Mouse (Mus musculus): Measurements from ENCODE around the gene Sorcs3.

Sorcs3 gene

DNA sequence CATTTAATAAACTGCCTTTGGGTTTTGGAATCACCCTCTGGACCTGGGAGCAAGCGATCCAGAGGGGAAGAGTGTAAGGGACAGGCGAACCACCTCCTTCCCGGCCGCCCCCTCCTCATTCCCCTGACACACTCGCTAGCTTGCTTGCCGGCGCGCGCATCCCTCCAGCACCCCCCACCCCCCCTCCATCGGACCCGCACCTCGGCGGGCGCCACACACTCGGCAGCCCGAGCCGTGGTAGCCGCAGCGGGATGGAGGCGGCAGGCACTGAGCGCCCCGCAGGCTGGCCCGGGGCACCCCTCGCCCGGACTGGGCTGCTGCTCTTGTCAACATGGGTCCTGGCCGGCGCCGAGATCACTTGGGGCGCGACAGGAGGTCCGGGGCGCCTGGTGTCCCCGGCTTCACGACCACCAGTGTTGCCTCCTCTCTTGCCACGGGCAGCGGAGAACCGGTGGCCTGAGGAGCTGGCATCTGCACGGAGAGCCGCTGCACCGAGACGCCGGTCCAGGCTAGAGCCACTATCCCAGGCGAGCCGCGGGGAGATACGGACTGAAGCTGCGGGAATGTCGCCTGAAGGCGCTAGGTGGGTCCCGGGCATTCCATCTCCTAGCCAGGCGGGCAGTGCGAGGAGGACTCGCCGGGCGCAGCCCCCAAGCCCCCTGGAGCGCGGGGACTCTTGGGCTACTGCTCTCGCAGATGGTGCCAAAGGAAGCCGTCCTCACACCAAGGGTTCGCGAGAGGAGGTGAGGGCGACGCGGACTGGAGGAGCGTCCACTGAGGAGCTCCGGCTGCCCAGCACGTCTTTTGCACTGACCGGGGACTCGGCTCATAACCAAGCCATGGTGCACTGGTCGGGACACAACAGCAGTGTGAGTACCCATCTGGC is at the start of gene Sorcs3:
Gene Sorcs3, plus strand, starts transcription at position 97 of the 886 bp plus-strand sequence.
- CTCF ChIA-PET, result no interaction called here

GRCm38 (mm10) chr19:48165341-48165740 is 40.5 kb upstream of the Sorcs3 start:
- CTCF ChIA-PET, result no interaction called here

DNA sequence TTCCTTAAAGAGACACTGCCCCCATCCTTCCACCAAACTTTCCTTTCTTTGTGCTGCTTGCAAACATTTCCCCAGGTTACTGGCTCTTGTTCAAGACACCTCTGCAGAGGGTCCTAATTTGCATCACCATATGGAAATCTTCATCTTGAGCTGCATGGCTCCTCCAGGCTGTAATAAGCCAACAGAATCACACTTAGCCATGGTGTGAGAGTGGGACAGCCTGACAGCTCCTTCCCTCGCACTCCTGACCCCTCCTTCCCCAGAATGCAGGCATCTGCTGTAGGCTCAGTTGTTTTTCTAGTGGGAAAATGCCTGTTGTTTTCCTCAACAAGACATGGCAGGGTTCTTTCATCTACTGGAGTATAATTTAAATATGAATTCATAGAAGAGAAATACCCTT is 38.7 kb upstream of the Sorcs3 start:
- CTCF ChIA-PET, result no interaction called here

DNA sequence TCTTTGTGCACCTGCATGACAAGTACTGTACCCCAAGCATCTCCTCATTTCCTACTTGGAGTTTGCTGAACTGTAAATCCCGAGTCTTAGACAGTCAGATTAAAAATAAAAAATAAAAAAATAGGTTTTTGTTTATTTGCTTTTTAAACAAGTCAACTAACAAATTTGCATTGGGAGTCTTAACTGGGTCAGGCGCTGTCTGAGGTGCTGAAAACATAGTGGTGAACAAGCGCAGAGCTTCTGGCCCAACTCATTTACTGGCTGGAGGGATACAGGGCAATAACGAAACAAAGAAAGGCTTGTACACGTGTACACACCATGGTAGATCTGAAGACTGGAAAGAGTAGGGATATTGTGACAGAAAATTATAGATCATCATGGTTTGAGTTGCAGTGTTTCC is 37.5 kb upstream of the Sorcs3 start:
- CTCF ChIA-PET, result no interaction called here

DNA sequence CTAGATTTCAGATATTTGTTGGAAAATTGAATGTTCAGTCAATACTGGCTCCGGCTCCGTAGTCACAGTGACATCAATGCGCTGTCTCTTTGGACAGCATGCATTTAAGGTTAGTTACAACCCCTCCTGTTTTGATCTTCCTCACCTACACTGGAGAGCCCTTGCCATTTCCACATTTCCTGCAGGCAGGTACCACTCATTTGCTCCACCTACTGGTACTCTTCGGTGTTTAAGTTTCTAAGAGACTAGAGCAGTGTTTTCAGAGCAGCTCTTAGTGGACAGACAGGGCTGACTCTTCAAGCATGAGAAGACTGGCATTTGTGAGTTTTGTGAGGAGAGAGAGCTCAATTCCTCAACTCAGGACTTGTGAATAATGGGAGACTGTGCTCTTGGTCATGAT is 31.1 kb upstream of the Sorcs3 start:
- CTCF ChIA-PET, result no interaction called here

- CTCF ChIA-PET, result no interaction called here
Observed at GRCm38 (mm10) chr19:48203928-48204470, 1.8 kb upstream of the Sorcs3 start.

DNA sequence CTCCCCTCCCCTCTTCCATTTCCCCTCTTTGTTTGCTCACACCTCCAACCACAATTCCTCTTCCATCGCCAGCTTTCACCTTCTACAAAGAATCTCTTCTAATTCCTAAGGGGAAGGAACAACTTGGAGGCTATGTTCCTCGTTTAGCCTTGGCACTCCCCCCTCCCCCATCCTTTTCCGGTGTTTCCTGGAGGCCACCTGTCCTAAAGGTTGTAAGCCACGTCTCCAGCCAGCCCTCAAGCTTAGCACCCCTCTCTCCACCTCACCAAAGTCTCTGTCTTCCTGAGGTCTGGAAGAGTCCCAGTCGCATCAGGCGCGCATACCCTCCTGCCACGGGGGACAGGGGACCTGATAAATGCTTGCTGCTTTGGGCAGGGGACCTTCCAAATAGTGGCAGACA is 1.3 kb upstream of the Sorcs3 start:
- CTCF ChIA-PET, result no interaction called here

DNA sequence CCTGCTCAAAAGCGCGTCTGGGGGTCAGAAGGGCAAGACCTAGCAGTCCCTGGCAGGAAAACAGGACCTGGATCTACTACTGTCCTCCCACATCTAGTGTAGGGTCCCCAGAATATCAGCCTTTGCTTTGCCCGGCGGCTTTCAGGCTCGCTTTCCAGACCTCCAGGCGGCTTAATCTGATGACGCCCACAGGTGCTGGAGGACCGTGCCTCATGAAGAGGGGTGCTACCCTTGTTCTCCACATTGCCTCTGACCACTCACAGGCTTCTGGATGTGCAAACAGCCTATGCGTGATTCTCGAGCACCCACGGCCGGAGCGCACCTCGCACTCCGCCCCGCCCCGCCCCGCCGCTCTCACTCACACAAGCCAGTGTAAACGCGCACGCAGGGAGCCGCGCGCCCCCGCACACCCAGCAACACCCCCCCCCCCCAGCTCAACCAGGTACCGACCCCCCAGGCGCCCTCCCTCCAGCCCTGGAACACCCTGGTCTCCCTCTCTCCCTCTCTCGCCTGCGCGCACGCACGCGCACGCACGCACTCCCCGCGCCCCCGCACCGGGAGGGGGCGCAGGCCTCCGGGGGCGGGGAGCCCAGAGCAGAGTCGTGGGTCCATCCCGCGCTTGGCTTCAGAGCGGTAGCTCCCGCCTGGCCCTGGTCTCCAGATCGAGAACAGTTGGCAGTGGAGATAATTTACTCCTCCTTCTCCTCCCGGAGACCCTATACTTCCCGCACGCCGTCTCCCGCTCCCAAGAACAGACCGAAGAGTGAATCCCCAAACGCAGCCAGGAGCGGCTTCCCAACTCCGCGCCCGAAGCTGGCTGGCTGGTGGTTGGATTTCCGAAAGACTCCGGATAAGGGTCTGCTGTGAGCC is 698 bp upstream of the Sorcs3 start:
- CTCF ChIA-PET, result no interaction called here

DNA sequence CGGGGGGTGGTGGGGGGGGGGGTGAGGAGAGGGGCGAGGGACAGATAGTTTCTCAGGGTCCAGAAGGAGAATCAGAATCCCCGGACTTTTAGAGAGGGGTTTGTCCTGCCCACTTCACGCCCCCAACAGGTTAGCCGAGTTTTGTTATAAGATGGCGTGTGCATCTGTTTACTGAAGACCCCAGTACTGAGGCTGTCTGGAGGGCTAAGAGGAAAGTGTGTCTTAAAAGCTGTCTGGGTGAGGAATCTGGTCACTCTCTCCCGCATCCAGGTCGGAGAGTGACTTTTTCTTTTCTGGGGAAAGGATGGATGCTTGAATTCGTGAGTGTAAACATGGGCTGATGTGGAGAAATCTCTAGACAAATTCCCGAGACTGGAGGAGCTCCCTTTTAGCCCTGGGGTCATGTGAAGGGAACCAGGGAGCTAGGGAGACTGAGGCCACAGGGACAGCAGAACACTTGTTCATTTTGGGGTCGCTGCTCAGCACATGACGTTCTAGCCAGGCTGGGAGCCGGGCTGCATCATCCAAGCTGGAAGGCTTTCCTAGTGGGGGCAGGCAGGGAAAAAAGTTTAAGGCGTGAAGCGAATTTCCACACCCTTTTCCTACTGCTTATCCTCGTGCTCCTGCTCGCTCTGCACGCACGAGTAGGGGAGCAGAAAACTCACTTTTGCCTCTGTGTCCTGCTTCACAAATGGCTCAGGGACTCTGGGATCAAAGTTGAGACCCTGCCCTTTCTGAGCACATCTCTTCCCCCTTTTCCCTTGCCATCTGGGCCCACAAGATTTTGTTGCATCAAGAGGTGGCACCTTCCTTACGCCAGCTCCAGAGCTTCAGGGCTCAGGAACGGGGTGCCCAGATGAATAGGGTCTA is 1.3 kb downstream of the Sorcs3 start:
- CTCF ChIA-PET, result no interaction called here

DNA sequence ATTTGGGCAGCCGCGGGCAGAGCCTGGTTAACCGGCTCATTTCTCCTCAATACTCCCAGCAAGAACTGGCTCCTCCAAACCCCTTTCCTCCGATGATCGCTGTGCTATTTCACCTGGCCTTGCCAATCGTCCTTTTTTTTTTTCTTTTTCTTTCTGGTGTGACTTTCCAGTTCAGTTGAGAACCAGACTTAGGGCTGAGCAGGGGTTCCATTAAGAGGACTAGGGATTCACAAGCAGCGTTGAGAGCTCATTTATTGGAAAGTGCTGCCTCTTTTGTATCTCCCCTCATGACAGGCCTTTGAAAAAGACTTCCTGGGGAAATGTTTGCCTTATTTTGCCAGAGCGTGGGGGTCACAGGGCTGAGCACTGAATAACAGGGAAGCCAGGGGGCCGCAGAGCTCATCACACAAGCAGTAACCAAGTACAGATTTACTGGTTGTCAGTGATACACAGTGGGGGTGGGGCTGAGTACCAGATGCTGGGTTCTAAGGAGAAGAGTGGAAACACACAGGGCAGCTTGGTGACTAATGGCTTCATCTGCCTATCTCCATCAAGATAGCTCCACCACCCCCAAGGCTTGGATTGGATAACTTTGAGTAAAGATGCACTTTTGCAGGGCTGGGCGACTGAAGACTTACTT is 2.0 kb downstream of the Sorcs3 start:
- CTCF ChIA-PET, result no interaction called here

DNA sequence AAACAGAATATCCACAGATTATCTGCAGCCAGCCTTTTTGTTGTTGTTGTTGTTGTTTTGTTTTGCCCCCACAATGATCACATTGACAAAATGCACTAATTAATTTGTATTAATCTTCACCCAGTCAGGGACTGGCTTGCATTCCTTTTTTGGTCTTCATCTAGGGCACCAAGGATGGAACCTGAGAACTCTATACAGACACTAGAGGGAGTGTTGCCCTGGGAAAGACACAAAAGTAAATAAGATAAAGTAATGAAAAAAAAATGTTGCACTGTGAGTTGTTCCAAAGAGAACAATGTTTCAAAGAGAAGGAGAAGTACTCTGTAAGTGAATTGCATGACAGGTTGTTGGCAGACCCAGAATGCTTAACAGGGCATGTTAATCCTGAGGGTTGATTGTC is 9.6 kb downstream of the Sorcs3 start:
- CTCF ChIA-PET, result no interaction called here

DNA sequence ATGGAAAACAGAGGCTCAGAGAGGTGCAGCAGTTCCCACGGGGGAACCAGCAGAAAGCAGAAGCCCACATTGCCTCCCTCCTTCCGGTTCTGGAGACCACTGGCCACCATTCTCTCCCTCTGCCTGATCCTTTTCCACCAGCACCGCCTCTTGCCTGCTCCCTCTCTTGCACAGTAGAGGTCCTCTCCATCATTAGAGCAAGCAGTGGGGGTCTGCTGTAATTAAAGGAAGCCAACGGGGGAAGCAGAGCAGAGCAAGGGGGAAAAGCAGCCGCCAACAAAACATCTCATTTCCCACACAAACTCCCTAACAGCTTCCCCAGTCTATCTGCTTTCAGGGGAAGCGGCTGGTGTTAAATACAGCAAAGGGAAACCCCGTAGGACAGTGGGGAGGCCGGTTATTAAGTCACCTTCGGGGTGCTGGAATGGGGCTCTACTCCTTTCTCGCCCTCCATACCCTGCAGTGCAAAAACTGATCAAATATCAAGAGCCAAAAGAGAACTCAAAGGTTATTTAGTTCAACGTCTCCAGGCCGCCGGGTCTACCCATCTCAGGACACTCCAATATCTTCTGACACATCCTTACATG is 32.1 kb downstream of the Sorcs3 start:
- CTCF ChIA-PET, result no interaction called here

- CTCF ChIA-PET, result no interaction called here
Observed at GRCm38 (mm10) chr19:48238391-48238790, 32.6 kb downstream of the Sorcs3 start.

DNA sequence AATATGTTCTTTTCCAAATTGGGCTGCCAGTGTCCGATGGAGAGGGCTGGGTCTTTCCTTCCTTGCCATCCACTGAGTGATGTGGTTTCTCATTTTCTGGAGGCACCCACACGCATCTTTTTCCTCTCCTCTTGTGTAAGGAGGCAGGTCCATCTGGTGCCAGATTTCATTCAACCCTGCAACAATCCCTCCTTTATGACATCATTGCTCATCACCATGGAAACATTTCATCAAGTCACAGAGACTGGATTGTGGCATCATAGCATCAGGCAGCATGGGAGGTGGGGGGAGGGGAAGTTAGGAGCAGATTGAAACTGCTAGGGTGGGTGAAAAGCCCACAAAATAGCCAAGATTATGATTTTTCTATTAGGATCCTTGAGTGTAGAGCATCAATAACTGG is 35.1 kb downstream of the Sorcs3 start:
- CTCF ChIA-PET, result no interaction called here

GRCm38 (mm10) chr19:48244036-48244435 is 38.2 kb downstream of the Sorcs3 start:
- CTCF ChIA-PET, result no interaction called here

GRCm38 (mm10) chr19:48259223-48259622 is 53.4 kb downstream of the Sorcs3 start:
- CTCF ChIA-PET, result no interaction called here

DNA sequence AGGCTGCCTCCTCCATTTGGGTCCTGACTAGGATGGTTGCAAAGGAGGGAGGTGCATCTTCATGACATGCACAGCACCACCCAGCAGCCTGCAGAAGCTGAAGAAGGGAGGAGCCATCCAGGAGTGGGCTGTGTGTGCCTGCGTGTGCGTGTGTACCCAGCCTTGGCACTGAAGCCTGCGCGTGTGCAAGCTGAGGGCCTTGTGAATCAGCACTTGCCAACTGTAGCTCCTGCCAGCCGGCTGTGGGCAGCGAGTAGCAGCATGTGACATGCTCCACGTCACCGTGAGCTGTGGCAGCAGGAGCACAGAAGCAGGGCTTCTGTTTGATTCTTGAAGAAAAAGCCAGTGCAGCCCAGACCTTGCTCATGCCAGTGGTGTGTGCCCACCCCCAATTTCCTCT is 54.8 kb downstream of the Sorcs3 start:
- CTCF ChIA-PET, result no interaction called here

DNA sequence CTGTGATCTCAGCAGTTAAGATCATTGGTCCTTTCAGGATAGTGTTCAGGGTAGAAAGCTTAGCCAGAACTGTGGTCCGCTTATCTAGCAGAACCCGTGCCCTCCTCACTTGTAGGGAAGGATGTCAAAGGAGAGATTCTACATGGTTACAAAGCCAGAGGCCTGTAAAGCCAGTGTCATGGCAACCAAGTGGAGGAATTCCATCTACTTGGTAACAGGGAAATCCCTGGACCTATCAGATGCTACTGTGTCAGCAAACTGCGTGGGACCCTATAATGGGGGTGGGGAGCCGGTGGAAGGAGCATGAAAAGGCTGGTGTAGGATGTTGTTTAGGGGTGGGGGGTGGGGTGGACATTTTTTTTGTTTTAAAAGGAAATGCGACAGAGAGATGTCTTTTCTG is 57.9 kb downstream of the Sorcs3 start:
- CTCF ChIA-PET, result no interaction called here

- CTCF ChIA-PET, result no interaction called here
Observed at GRCm38 (mm10) chr19:48280273-48280672, 74.4 kb downstream of the Sorcs3 start.

DNA sequence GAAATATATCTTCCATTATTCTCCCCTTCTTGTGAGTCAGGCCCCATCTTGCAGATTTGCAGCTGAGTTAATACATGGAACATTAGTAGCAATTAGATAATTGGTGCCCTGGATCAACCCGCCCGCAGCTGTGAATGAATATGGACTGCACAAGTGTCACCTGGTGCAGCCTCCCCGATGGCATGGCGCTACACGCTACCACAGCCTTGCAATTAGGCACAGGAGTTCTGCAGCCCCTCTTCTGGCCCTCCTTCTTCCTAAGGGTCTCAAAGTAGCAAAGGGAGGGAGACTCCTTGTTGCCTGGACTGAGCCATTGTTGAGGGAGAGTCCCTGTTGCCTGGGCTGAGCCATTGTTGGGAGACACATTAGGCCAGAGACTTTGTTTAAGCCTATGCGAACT is 76.4 kb downstream of the Sorcs3 start:
- CTCF ChIA-PET, result no interaction called here

DNA sequence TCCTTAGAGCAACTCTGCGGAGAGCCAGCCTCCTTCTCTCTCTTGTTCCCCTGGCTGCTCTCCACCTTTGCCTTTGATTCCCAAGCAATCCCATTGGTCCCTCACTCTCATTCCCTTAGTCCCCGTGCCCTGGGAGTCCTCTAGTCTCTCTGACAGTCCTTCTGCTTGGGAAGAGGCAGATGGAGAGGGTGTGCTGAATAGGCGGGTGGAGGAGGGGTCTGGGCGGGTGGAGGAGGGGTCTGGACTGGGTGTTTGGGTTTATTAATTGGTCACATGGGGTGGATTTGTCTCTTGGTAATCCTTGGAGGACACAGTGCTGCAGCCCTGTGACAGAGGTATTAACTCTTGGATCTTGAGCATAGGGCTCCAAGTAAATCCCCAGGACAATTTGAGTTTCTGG is 77.4 kb downstream of the Sorcs3 start:
- CTCF ChIA-PET, result no interaction called here
